ENCODE assay signal across 8 mouse cellular contexts in genomic region chr14:24491266-24491981, GRCm38 (mm10). TPM values are rescaled to one million over a fixed set of nuclear protein-coding genes. Genes with fewer than 3 reads are reported as not detected.
DNase-seq lines count a peak whose midpoint lies in the region; ATAC-seq and TF ChIP-seq lines count a peak whose summit lies in the region.

No protein-coding gene starts in this region.

- H3K4me1 ChIP-seq in heart, embryonic 16.5 days (ENCODE audit: control insufficient read depth, insufficient read depth, low read length) = peaks cover 39% of the 10 kb centered on the region
- peaks cover 0 to 2% of the 10 kb centered on the region in 2 experiments; a peak in 1 of 4 replicates for H3K4me1 ChIP-seq in ES-E14 (ENCODE audit: control insufficient read depth in 2 of 2, insufficient read depth in 2 of 2, low read length in 2 of 2, poor library complexity in 1 of 2)
- peaks cover 16% of the 10 kb centered on the region for H3K4me1 ChIP-seq in forebrain, postnatal 0 days (ENCODE audit: insufficient read depth)
- peaks cover 34% of the 10 kb centered on the region for H3K4me1 ChIP-seq in midbrain, embryonic 10.5 days

- H3K27ac ChIP-seq in heart, embryonic 16.5 days (ENCODE audit: low read length) = peak overlapping the region; percentile 76
- peak overlapping the region; percentile 69 for H3K27ac ChIP-seq in ES-E14 (ENCODE audit: insufficient read depth, low read depth, low read length, poor library complexity, severe bottlenecking)
- peak overlapping the region; percentile 90 for H3K27ac ChIP-seq in forebrain, postnatal 0 days (ENCODE audit: low read depth, low read length)
- peak overlapping the region; percentile 99 for H3K27ac ChIP-seq in midbrain, embryonic 10.5 days (replicated peaks)

- H3K4me2 ChIP-seq in heart, embryonic 16.5 days (ENCODE audit: low read depth, low read length) = peak overlapping the region; percentile 90
- peak overlapping the region; percentile 62 for H3K4me2 ChIP-seq in forebrain, postnatal 0 days (ENCODE audit: low read depth)

- H3K36me3 ChIP-seq in heart, embryonic 16.5 days (ENCODE audit: control insufficient read depth, insufficient read depth) = peaks cover 38% of the 10 kb centered on the region
- peaks cover 50% of the 10 kb centered on the region for H3K36me3 ChIP-seq in ES-E14 (ENCODE audit: control insufficient read depth, insufficient read depth, low read length, poor library complexity, severe bottlenecking)
- peaks cover 37% of the 10 kb centered on the region for H3K36me3 ChIP-seq in forebrain, postnatal 0 days (ENCODE audit: insufficient read depth)
- peaks cover 46% of the 10 kb centered on the region for H3K36me3 ChIP-seq in midbrain, embryonic 10.5 days

- peak overlapping the region; percentile 93 for H3K9ac ChIP-seq in heart, embryonic 16.5 days (ENCODE audit: low read length)
- H3K9ac ChIP-seq in ES-E14 (ENCODE audit: insufficient read depth, low read depth, low read length, poor library complexity, severe bottlenecking) = peak overlapping the region; percentile 98
- peak overlapping the region; percentile 88 for H3K9ac ChIP-seq in forebrain, postnatal 0 days

- TF ChIP-seq CTCF in forebrain, postnatal 0 days (IDR thresholded peaks at IDR 0.05; ENCODE audit: low read depth) = no peak

- WGBS in heart, embryonic 16.5 days = 2% methylated on average over 11 of the region's 11 CpGs
- 6% methylated on average over 11 of the region's 11 CpGs for WGBS in forebrain, postnatal 0 days
- WGBS in midbrain, embryonic 10.5 days = 8% methylated on average over 11 of the region's 11 CpGs

- no peak for DNase-seq in heart, postnatal 10 days
- DNase-seq in ES-E14 (ENCODE audit: low read depth, low spot score) = no peak
- DNase-seq in forebrain, postnatal 0 days = no peak
- no peak for DNase-seq in midbrain, embryonic 10.5 days (ENCODE audit: low spot score)
- no peak for DNase-seq in ovary, postnatal 10 days (ENCODE audit: low spot score)
- DNase-seq in cerebellum, adult 9-11 months = no peak

- in situ Hi-C loops in ES-E14 (cut with MboI; ENCODE audit: low sequenced_read_pairs in 2 of 2, unreplicated experiment in 2 of 2) = no loop called here

- peak overlapping the region; percentile 88 for H3K4me3 ChIP-seq in heart, embryonic 16.5 days (ENCODE audit: low read length)
- peak overlapping the region; percentile 91 to 95 for H3K4me3 ChIP-seq in ES-E14 (ENCODE audit: insufficient read depth in 1 of 2, low read depth in 1 of 2, low read length in 2 of 2, poor library complexity in 1 of 2, severe bottlenecking in 1 of 2)
- peak overlapping the region; percentile 70 for H3K4me3 ChIP-seq in forebrain, postnatal 0 days (ENCODE audit: low read depth, low read length)
- peak overlapping the region; percentile 99 for H3K4me3 ChIP-seq in midbrain, embryonic 10.5 days

- intact Hi-C loops in heart, postnatal 10 days (cut with DNase I) = loop anchor here (10.0 kb wide), 1 partner anchor 813 kb away; no protein-coding TSS in a partner anchor

- H3K9me3 ChIP-seq in heart, embryonic 16.5 days (replicated peaks; ENCODE audit: control insufficient read depth, low read length) = no peaks in the 10 kb centered on the region
- no peaks in the 10 kb centered on the region for H3K9me3 ChIP-seq in ES-E14 (ENCODE audit: control insufficient read depth, insufficient read depth, low read depth, low read length)
- no peaks in the 10 kb centered on the region for H3K9me3 ChIP-seq in forebrain, postnatal 0 days (ENCODE audit: low read length)
- no peaks in the 10 kb centered on the region for H3K9me3 ChIP-seq in midbrain, embryonic 10.5 days (replicated peaks)

- no peak for ATAC-seq in heart, embryonic 16.5 days (replicated peaks; ENCODE audit: extremely low read depth, insufficient read depth, low FRiP score)
- peak; percentile 30 for ATAC-seq in forebrain, postnatal 0 days
- ATAC-seq in CD4-positive, CD25-positive, alpha-beta regulatory T cell, adult 4 months = no peak

- H3K27me3 ChIP-seq in heart, embryonic 16.5 days (ENCODE audit: control insufficient read depth, insufficient read depth, low read length) = no peaks in the 10 kb centered on the region
- H3K27me3 ChIP-seq in forebrain, postnatal 0 days (ENCODE audit: insufficient read depth, low read length) = no peaks in the 10 kb centered on the region
- no peaks in the 10 kb centered on the region for H3K27me3 ChIP-seq in midbrain, embryonic 10.5 days (ENCODE audit: low read depth, poor library complexity, severe bottlenecking)

TF ChIP-seq in ES-E14, 5 proteins besides CTCF, POLR2A, EP300 and RAD21:
- TF ChIP-seq MAFK (IDR thresholded peaks at IDR 0.05; ENCODE audit: insufficient read depth, low read depth, low read length) = no peak
- TF ChIP-seq ZNF384 (IDR thresholded peaks at IDR 0.05; ENCODE audit: low read depth, low read length) = no peak
- TF ChIP-seq ZC3H11A (IDR thresholded peaks at IDR 0.05; ENCODE audit: borderline replicate concordance, low read depth, low read length) = no peak
- TF ChIP-seq CHD2 (IDR thresholded peaks at IDR 0.05; ENCODE audit: low read depth, low read length) = no peak
- no peak for TF ChIP-seq HCFC1 (IDR thresholded peaks at IDR 0.05; ENCODE audit: borderline replicate concordance, insufficient read depth, low read length)
TF ChIP-seq in ES-E14: peak in this region for 0.

RNA-seq across cellular contexts. Expression of gene Rps24, which starts 4.5 kb away (rescaled TPM):
- polyA plus RNA-seq in heart, embryonic 16.5 days (2015; fragmentation: Nextera tagmentation; extraction: Ambion mirVana) = 463 and 565 TPM in 2 replicates
- 1,000 to 10,000 TPM in 1 of 2 experiments, 100 to 1,000 TPM in 1; 985 to 1,065 TPM for total RNA-seq in heart, postnatal 10 days (2021)
- total RNA-seq in ES-E14 (2012; rRNA removed) = 2,405 and 2,661 TPM in 2 replicates
- 1,310 and 1,631 TPM in 2 replicates for total RNA-seq in forebrain, postnatal 0 days (2014; rRNA removed)
- 795 and 979 TPM in 2 replicates for polyA plus RNA-seq in forebrain, postnatal 0 days (2015; fragmentation: Nextera tagmentation; extraction: Ambion mirVana)
- polyA plus RNA-seq in midbrain, embryonic 10.5 days (2016; fragmentation: Nextera tagmentation; extraction: Ambion mirVana) = 915 and 1,078 TPM in 2 replicates
- 1,000 to 10,000 TPM; 1,796 to 2,807 TPM for polyA plus RNA-seq in CD4-positive, CD25-positive, alpha-beta regulatory T cell, adult 4 months (2017; shearing (Covaris generic))

RNA-seq across cellular contexts. Expression of gene Polr3a, which starts 4.6 kb away (rescaled TPM):
- 13.3 and 14.1 TPM in 2 replicates for polyA plus RNA-seq in heart, embryonic 16.5 days (2015; fragmentation: Nextera tagmentation; extraction: Ambion mirVana)
- 10 to 100 TPM; 14.2 to 16.1 TPM for total RNA-seq in heart, postnatal 10 days (2021)
- total RNA-seq in ES-E14 (2012; rRNA removed) = 55.7 and 67.8 TPM in 2 replicates
- total RNA-seq in forebrain, postnatal 0 days (2014; rRNA removed) = 19.5 and 29.9 TPM in 2 replicates
- polyA plus RNA-seq in forebrain, postnatal 0 days (2015; fragmentation: Nextera tagmentation; extraction: Ambion mirVana) = 8.1 and 13.4 TPM in 2 replicates
- 18.3 and 21.0 TPM in 2 replicates for polyA plus RNA-seq in midbrain, embryonic 10.5 days (2016; fragmentation: Nextera tagmentation; extraction: Ambion mirVana)
- polyA plus RNA-seq in CD4-positive, CD25-positive, alpha-beta regulatory T cell, adult 4 months (2017; shearing (Covaris generic)) = 10 to 100 TPM; 18.4 to 26.3 TPM
